Mouse (Mus musculus) lung, postnatal 0 days (tissue): Measurements from ENCODE around the gene Srsf2. TPM values are rescaled to one million over a fixed set of nuclear protein-coding genes. Genes with fewer than 3 reads are reported as not detected.

Experiments used
- ATAC-seq: fragments of 200-750 bp; cut with Nextera tagmentation; 2 replicates; pipeline ENCODE4 v1.8.0; 2017; ENCODE audit warnings: moderate library complexity
- DNase-seq: peaks from one replicate; pipeline ENCODE4 v3.0.0-alpha.2; 2016; ENCODE audit warnings: low spot score
- H3K27ac ChIP-seq: fragments of 300-500 bp; sonication (generic); 2 replicates; pipeline ENCODE4 v1.5.1; 2014; ENCODE audit warnings: antibody characterized with exemption, mild to moderate bottlenecking, low read length, mixed read lengths
- H3K27me3 ChIP-seq: fragments of 300-500 bp; sonication (generic); replicated peaks from 2 replicates; pipeline ENCODE4 v1.6.1; 2014; ENCODE audit warnings: low read length, mixed read lengths; ENCODE audit not compliant: insufficient read depth
- H3K36me3 ChIP-seq: fragments of 300-500 bp; sonication (generic); 2 replicates; pipeline ENCODE4 v1.6.1; 2014; ENCODE audit warnings: low read length, mixed read lengths; ENCODE audit not compliant: insufficient read depth
- H3K4me1 ChIP-seq: fragments of 300-500 bp; sonication (generic); 2 replicates; pipeline ENCODE4 v1.6.1; 2014; ENCODE audit warnings: antibody characterized with exemption, low read depth, low read length, mixed read lengths; ENCODE audit not compliant: insufficient read depth
- H3K4me2 ChIP-seq: fragments of 300-500 bp; sonication (generic); replicated peaks from 2 replicates; pipeline ENCODE4 v1.6.1; 2014; ENCODE audit warnings: low read depth, mild to moderate bottlenecking, low read length, moderate library complexity, mixed read lengths
- H3K4me3 ChIP-seq: fragments of 300-500 bp; sonication (generic); 2 replicates; pipeline ENCODE4 v1.5.1; 2014; ENCODE audit warnings: low read depth, low read length
- H3K9ac ChIP-seq: fragments of 300-500 bp; sonication (generic); replicated peaks from 2 replicates; pipeline ENCODE4 v1.6.1; 2014; ENCODE audit warnings: low read depth, mild to moderate bottlenecking
- H3K9me3 ChIP-seq: fragments of 300-500 bp; sonication (generic); 2 replicates; pipeline ENCODE4 v1.6.1; 2016; ENCODE audit warnings: low read length, mixed read lengths
- CTCF ChIP-seq: IDR thresholded peaks from 2 replicates; pipeline ENCODE4 v1.5.1; 2016; ENCODE audit warnings: antibody characterized with exemption, mild to moderate bottlenecking
- EP300 ChIP-seq: IDR thresholded peaks from 2 replicates; pipeline ENCODE4 v1.6.1; 2016; ENCODE audit warnings: antibody characterized with exemption, mild to moderate bottlenecking, control low read depth
- WGBS: fragments of 180-500 bp; shearing (Covaris S2); extraction: QIAGEN DNeasy Blood & Tissue Kit; methylation state at CpG from one replicate; pipeline ENCODE4 v1.1.7; 2014; 5-methylcytosine and 5-hydroxymethylcytosine counted together
- polyA plus RNA-seq: library from polyadenylated mRNA; unstranded; fragments of >200 nt; fragmentation: Nextera tagmentation; extraction: Ambion mirVana; gene quantifications from 2 replicates; pipeline ENCODE4 v1.2.1, GENCODE M21; 2015

The Srsf2 gene
- polyA plus RNA-seq, 1 experiment from 2014 or later: 419 TPM

GRCm38 (mm10) chr11:116819932-116820593 is 32.8 kb downstream of the Srsf2 start:
- DNase-seq (no peak), ATAC-seq (no peak)
- WGBS: 74% methylated on average over 5 of the region's 5 CpGs
- no peaks in the 10 kb centered on the region for H3K9me3 ChIP-seq
- TF ChIP-seq CTCF: no peak
- H3K9ac ChIP-seq: no peak overlapping the region
- H3K4me2 ChIP-seq: no peak overlapping the region
- H3K27me3 ChIP-seq: no peaks in the 10 kb centered on the region
- H3K4me3 ChIP-seq: no peak overlapping the region
- H3K4me1 ChIP-seq: no peaks in the 10 kb centered on the region; the same call in 1 of the 2 replicates
- no peaks in the 10 kb centered on the region for H3K36me3 ChIP-seq
- H3K27ac ChIP-seq: no peak overlapping the region

- Histone ChIP-seq H3K4me2 (no peak overlapping the region), H3K9ac (no peak overlapping the region), H3K4me3 (no peak overlapping the region), H3K27me3 (no peaks in the 10 kb centered on the region), H3K9me3 (no peaks in the 10 kb centered on the region), H3K4me1 (peaks cover 5% of the 10 kb centered on the region), H3K36me3 (no peaks in the 10 kb centered on the region), H3K27ac (no peak overlapping the region)
- TF ChIP-seq EP300 (no peak), CTCF (no peak)
- no peak for ATAC-seq
- no peak for DNase-seq
- WGBS: 51% methylated on average over 8 of the region's 8 CpGs
These were observed 34.2 kb downstream of the Srsf2 start for GRCm38 (mm10) chr11:116818722-116819121.

GRCm38 (mm10) chr11:116817567-116817966 is 35.3 kb downstream of the Srsf2 start:
- DNase-seq (no peak), ATAC-seq (no peak)
- H3K9me3 ChIP-seq: no peaks in the 10 kb centered on the region
- no peaks in the 10 kb centered on the region for H3K27me3 ChIP-seq
- H3K36me3 ChIP-seq: no peaks in the 10 kb centered on the region
- no peak for TF ChIP-seq EP300
- TF ChIP-seq CTCF: no peak
- WGBS: 98% methylated on average over 5 of the region's 5 CpGs
- peaks cover 15% of the 10 kb centered on the region for H3K4me1 ChIP-seq
- no peak overlapping the region for H3K9ac ChIP-seq
- H3K4me2 ChIP-seq: no peak overlapping the region
- no peak overlapping the region for H3K27ac ChIP-seq
- H3K4me3 ChIP-seq: no peak overlapping the region

- H3K27ac ChIP-seq: no peak overlapping the region
- H3K9me3 ChIP-seq: no peaks in the 10 kb centered on the region
- DNase-seq (peak; percentile 72), ATAC-seq (peak; percentile 20; the same call in 1 of the 2 replicates)
- H3K36me3 ChIP-seq: no peaks in the 10 kb centered on the region
- no peak overlapping the region for H3K4me2 ChIP-seq
- TF ChIP-seq CTCF (peak; percentile 13; the same call in 1 of the 2 replicates), EP300 (no peak)
- no peaks in the 10 kb centered on the region for H3K27me3 ChIP-seq
- 65% methylated on average over 5 of the region's 5 CpGs for WGBS
- peaks cover 19% of the 10 kb centered on the region for H3K4me1 ChIP-seq
- H3K4me3 ChIP-seq: no peak overlapping the region
- H3K9ac ChIP-seq: no peak overlapping the region
These were observed 36.1 kb downstream of the Srsf2 start for GRCm38 (mm10) chr11:116816769-116817168.

- DNase-seq: no peak
- 36% methylated on average over 7 of the region's 7 CpGs for WGBS
- H3K36me3 ChIP-seq: no peaks in the 10 kb centered on the region
- H3K9ac ChIP-seq: no peak overlapping the region
- ATAC-seq: no peak
- H3K9me3 ChIP-seq: no peaks in the 10 kb centered on the region
- TF ChIP-seq EP300 (no peak), CTCF (no peak)
- H3K27me3 ChIP-seq: no peaks in the 10 kb centered on the region
- H3K4me2 ChIP-seq: 0 out of 2 replicates have a peak overlapping the region, but pooled peaks have one; percentile 3
- peaks cover 22% of the 10 kb centered on the region for H3K4me1 ChIP-seq
- H3K27ac ChIP-seq: peak overlapping the region; percentile 89
- H3K4me3 ChIP-seq: no peak overlapping the region
These were observed 37.9 kb downstream of the Srsf2 start for GRCm38 (mm10) chr11:116814884-116815415.

- H3K4me3 ChIP-seq: no peak overlapping the region
- H3K9me3 ChIP-seq: no peaks in the 10 kb centered on the region
- peaks cover 22% of the 10 kb centered on the region for H3K4me1 ChIP-seq
- no peaks in the 10 kb centered on the region for H3K27me3 ChIP-seq
- ATAC-seq (peak; percentile 78), DNase-seq (peak; percentile 94)
- 0 out of 2 replicates have a peak overlapping the region, but pooled peaks have one; percentile 8 for H3K4me2 ChIP-seq
- peak overlapping the region; percentile 89 for H3K27ac ChIP-seq
- no peak overlapping the region for H3K9ac ChIP-seq
- TF ChIP-seq CTCF (peak; percentile 33; the same call in 1 of the 2 replicates), EP300 (0 out of 2 replicates have a peak, but pooled peaks have one; percentile 25)
- no peaks in the 10 kb centered on the region for H3K36me3 ChIP-seq
- WGBS: 26% methylated on average over 20 of the region's 20 CpGs
These were observed 38.6 kb downstream of the Srsf2 start for GRCm38 (mm10) chr11:116814076-116814883.
